Mouse (Mus musculus): Measurements from ENCODE around the gene Arap2. TPM values are rescaled to one million over a fixed set of nuclear protein-coding genes. Genes with fewer than 3 reads are reported as not detected.

Gene Arap2
- polyA plus RNA-seq, 1 experiment from 2014 or later, result 11.9 TPM

DNA sequence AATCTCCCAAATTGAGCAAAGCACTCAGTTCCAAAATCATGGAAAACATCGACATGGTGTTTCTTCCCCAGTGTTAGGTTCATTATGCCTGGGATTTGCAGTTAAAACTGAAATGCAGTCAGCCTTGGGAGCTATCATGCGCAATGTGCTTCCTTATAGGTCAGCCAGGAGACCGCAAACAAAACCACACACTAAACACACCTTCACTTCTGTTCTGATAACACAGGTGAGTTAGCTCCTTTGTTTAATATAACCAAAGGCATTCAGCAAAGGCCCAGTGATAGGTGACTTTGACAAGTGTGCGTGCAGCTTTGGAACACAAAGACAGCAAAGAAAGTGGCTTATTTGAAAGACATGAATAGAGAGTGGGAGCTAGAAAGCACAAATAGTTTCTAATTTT is 101.1 kb downstream of the Arap2 start:
- no peak overlapping the region for H3K4me3 ChIP-seq (ENCODE audit: low read depth, low read length)
- TF ChIP-seq CTCF (IDR thresholded peaks at IDR 0.05; ENCODE audit: low read depth), result no peak
- no peak overlapping the region for H3K9ac ChIP-seq (ENCODE audit: low read depth, low read length)
- peaks cover 12% of the 10 kb centered on the region; the same call in 1 of the 2 replicates for H3K36me3 ChIP-seq (ENCODE audit: control insufficient read depth, insufficient read depth)
- H3K27me3 ChIP-seq (replicated peaks; ENCODE audit: control insufficient read depth, insufficient read depth, low read length), result no peaks in the 10 kb centered on the region
- no peak overlapping the region for H3K4me2 ChIP-seq (replicated peaks; ENCODE audit: low read depth)
- 70% methylated on average over 4 of the region's 4 CpGs for WGBS
- ATAC-seq, result no peak
- H3K4me1 ChIP-seq (replicated peaks; ENCODE audit: control insufficient read depth, insufficient read depth, low read length), result no peaks in the 10 kb centered on the region
- no peak overlapping the region for H3K27ac ChIP-seq (ENCODE audit: low read depth, low read length)
- no peaks in the 10 kb centered on the region for H3K9me3 ChIP-seq (ENCODE audit: control insufficient read depth)

DNA sequence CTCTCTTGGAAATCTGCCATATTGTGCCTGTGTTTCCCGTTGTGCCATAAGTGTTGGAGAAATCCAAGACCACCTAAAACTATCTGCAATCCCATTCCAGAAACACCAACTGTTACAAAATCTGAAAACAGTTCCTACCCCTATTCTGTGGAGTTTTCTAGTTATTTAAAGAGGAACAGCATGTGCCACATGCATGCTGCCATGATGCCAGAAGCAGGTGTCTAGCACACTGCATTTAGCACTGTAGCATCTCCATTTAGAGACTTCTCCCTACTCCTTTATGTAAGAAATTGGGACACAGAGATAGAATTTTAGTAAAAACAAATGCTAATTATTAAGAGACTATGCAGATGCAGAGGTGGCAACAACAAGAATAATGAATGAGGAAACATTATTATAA is 102.8 kb downstream of the Arap2 start:
- Histone ChIP-seq H3K9ac (ENCODE audit: low read depth, low read length) (no peak overlapping the region), H3K9me3 (ENCODE audit: control insufficient read depth) (no peaks in the 10 kb centered on the region), H3K4me3 (ENCODE audit: low read depth, low read length) (no peak overlapping the region), H3K27me3 (replicated peaks; ENCODE audit: control insufficient read depth, insufficient read depth, low read length) (no peaks in the 10 kb centered on the region), H3K36me3 (ENCODE audit: control insufficient read depth, insufficient read depth) (peaks cover 5% of the 10 kb centered on the region; the same call in 1 of the 2 replicates), H3K27ac (ENCODE audit: low read depth, low read length) (no peak overlapping the region), H3K4me2 (replicated peaks; ENCODE audit: low read depth) (no peak overlapping the region), H3K4me1 (replicated peaks; ENCODE audit: control insufficient read depth, insufficient read depth, low read length) (no peaks in the 10 kb centered on the region)
- no peak for TF ChIP-seq CTCF (IDR thresholded peaks at IDR 0.05; ENCODE audit: low read depth)
- ATAC-seq, result no peak
- 91% methylated on average over 1 of the region's 1 CpGs for WGBS

DNA sequence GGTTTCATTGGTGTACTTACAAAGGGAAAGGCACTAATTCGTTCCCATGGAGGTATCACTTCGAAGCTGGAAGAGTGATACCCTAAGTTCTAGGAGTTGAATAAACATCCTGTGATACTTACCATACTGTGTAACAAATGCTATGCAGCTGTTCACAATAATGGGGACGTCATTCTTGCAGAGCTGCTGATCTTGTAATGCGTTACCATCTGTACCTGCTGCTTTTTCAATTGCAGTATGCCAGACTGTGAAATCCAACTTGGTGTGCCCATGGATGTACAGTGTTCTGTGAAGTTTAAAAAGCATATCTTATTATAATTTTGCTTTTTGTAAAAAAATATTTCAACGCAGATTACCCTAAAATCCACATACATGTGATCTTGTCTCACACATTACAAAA is 112.0 kb downstream of the Arap2 start:
- WGBS, result 72% methylated on average over 5 of the region's 5 CpGs
- no peaks in the 10 kb centered on the region for H3K9me3 ChIP-seq (ENCODE audit: control insufficient read depth)
- no peaks in the 10 kb centered on the region for H3K4me1 ChIP-seq (replicated peaks; ENCODE audit: control insufficient read depth, insufficient read depth, low read length)
- H3K9ac ChIP-seq (ENCODE audit: low read depth, low read length), result no peak overlapping the region
- H3K27ac ChIP-seq (ENCODE audit: low read depth, low read length), result no peak overlapping the region
- no peak overlapping the region for H3K4me2 ChIP-seq (replicated peaks; ENCODE audit: low read depth)
- no peaks in the 10 kb centered on the region for H3K27me3 ChIP-seq (replicated peaks; ENCODE audit: control insufficient read depth, insufficient read depth, low read length)
- no peak for TF ChIP-seq CTCF (IDR thresholded peaks at IDR 0.05; ENCODE audit: low read depth)
- no peak for ATAC-seq
- no peak overlapping the region for H3K4me3 ChIP-seq (ENCODE audit: low read depth, low read length)
- peaks cover 7% of the 10 kb centered on the region; the same call in 1 of the 2 replicates for H3K36me3 ChIP-seq (ENCODE audit: control insufficient read depth, insufficient read depth)

DNA sequence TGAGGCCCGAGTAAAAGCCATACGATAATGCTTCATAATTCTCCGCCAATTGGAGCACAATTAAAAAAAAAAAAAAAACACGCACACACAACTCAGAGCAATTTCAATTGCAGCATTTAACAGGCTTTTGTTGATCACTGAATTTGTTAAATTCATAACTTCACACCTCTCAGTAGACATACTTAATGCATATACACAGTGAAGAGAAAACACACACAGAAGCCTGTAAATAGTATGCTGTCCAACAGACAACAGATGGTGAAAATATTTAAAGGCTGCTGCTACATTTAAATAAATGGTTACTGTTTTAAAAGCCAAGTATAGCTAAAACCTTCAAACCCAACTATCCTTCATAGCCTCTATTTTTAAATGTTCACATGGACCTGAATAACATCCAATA is 123.6 kb downstream of the Arap2 start:
- no peak overlapping the region for H3K9ac ChIP-seq (ENCODE audit: low read depth, low read length)
- no peak overlapping the region for H3K4me3 ChIP-seq (ENCODE audit: low read depth, low read length)
- ATAC-seq, result no peak
- H3K27me3 ChIP-seq (replicated peaks; ENCODE audit: control insufficient read depth, insufficient read depth, low read length), result no peaks in the 10 kb centered on the region
- TF ChIP-seq CTCF (IDR thresholded peaks at IDR 0.05; ENCODE audit: low read depth), result no peak
- H3K4me2 ChIP-seq (replicated peaks; ENCODE audit: low read depth), result no peak overlapping the region
- WGBS, result 95% methylated on average over 4 of the region's 4 CpGs
- H3K4me1 ChIP-seq (replicated peaks; ENCODE audit: control insufficient read depth, insufficient read depth, low read length), result no peaks in the 10 kb centered on the region
- H3K9me3 ChIP-seq (ENCODE audit: control insufficient read depth), result no peaks in the 10 kb centered on the region
- H3K27ac ChIP-seq (ENCODE audit: low read depth, low read length), result no peak overlapping the region
- 0 out of 2 replicates have a peak, but pooled peaks cover 5% of the 10 kb centered on the region for H3K36me3 ChIP-seq (ENCODE audit: control insufficient read depth, insufficient read depth)

DNA sequence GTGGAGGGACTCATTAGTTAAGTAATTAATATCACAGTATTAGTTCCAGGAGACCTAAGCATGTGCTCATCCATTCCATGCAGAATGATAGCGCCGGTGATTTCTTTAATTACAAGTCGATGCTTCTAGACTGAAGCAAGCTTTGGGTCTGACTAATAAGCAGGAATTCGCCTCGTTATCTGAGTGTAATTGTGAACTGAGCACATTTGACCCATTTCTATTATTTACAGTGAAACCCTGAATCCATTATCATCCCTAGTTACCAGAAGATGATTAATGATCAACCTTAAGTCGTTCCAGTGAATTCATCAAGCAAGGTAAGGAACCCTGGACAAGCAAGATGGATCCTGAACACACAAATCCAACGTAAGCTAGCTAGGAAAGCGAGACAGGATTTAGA is 125.5 kb downstream of the Arap2 start:
- no peak for TF ChIP-seq CTCF (IDR thresholded peaks at IDR 0.05; ENCODE audit: low read depth)
- Histone ChIP-seq H3K4me2 (replicated peaks; ENCODE audit: low read depth) (no peak overlapping the region), H3K4me1 (replicated peaks; ENCODE audit: control insufficient read depth, insufficient read depth, low read length) (no peaks in the 10 kb centered on the region), H3K27me3 (replicated peaks; ENCODE audit: control insufficient read depth, insufficient read depth, low read length) (no peaks in the 10 kb centered on the region), H3K9me3 (ENCODE audit: control insufficient read depth) (no peaks in the 10 kb centered on the region), H3K36me3 (ENCODE audit: control insufficient read depth, insufficient read depth) (0 out of 2 replicates have a peak, but pooled peaks cover 5% of the 10 kb centered on the region), H3K9ac (ENCODE audit: low read depth, low read length) (no peak overlapping the region), H3K27ac (ENCODE audit: low read depth, low read length) (no peak overlapping the region), H3K4me3 (ENCODE audit: low read depth, low read length) (no peak overlapping the region)
- WGBS, result 66% methylated on average over 8 of the region's 8 CpGs
- no peak for ATAC-seq

DNA sequence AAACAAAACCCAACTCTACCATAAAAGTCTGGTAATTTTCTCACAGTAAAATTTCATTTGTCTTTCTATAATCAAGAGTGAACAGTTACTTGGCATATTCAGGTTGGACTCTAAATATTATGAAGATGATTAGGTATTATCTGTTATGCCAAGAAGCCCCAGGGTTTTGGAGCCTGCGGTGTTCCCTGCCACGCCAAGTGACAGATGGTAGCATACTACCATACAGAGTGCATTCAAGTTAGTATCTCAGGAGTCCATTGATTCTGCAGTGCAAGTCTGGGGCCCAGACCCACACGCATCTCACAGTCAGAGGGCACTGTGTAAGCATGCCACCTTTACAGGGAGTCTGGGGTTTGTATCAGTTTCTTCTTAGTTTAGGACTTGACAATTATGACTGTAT is 129.6 kb downstream of the Arap2 start:
- no peak for ATAC-seq
- Histone ChIP-seq H3K4me2 (replicated peaks; ENCODE audit: low read depth) (no peak overlapping the region), H3K4me3 (ENCODE audit: low read depth, low read length) (no peak overlapping the region), H3K9ac (ENCODE audit: low read depth, low read length) (no peak overlapping the region), H3K4me1 (replicated peaks; ENCODE audit: control insufficient read depth, insufficient read depth, low read length) (no peaks in the 10 kb centered on the region), H3K36me3 (ENCODE audit: control insufficient read depth, insufficient read depth) (0 out of 2 replicates have a peak, but pooled peaks cover 5% of the 10 kb centered on the region), H3K27ac (ENCODE audit: low read depth, low read length) (no peak overlapping the region), H3K27me3 (replicated peaks; ENCODE audit: control insufficient read depth, insufficient read depth, low read length) (no peaks in the 10 kb centered on the region), H3K9me3 (ENCODE audit: control insufficient read depth) (no peaks in the 10 kb centered on the region)
- TF ChIP-seq CTCF (IDR thresholded peaks at IDR 0.05; ENCODE audit: low read depth), result no peak
- 92% methylated on average over 3 of the region's 3 CpGs for WGBS

DNA sequence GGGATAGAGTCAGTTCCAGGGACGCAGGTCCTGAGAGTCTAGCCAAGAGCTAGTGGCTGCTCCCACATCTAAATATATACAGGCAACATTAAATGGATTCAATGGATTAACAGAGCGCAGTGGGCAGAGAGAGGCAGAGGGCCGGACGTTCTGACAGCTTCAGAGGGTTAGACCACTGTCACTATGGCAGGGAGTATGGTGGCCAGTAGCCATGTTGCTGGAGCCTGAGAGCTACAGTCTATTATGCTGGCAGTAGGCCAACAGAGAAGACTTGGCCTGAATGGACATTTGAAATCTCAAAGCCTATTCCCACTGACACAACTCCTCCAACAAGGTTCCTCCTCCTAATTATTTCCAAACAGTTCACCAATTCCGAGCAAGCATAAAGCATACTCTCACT is 137.1 kb downstream of the Arap2 start:
- Histone ChIP-seq H3K4me2 (replicated peaks; ENCODE audit: low read depth) (no peak overlapping the region), H3K27me3 (replicated peaks; ENCODE audit: control insufficient read depth, insufficient read depth, low read length) (no peaks in the 10 kb centered on the region), H3K27ac (ENCODE audit: low read depth, low read length) (no peak overlapping the region), H3K4me1 (replicated peaks; ENCODE audit: control insufficient read depth, insufficient read depth, low read length) (no peaks in the 10 kb centered on the region), H3K36me3 (ENCODE audit: control insufficient read depth, insufficient read depth) (no peaks in the 10 kb centered on the region; the same call in 1 of the 2 replicates), H3K9ac (ENCODE audit: low read depth, low read length) (no peak overlapping the region), H3K4me3 (ENCODE audit: low read depth, low read length) (no peak overlapping the region), H3K9me3 (ENCODE audit: control insufficient read depth) (no peaks in the 10 kb centered on the region)
- ATAC-seq, result no peak
- TF ChIP-seq CTCF (IDR thresholded peaks at IDR 0.05; ENCODE audit: low read depth), result no peak
- WGBS, result 92% methylated on average over 5 of the region's 5 CpGs
